Mouse (Mus musculus): ENCODE measurements around the gene Glod4. TPM values are rescaled to one million over a fixed set of nuclear protein-coding genes. Genes with fewer than 3 reads are reported as not detected.
A peak's percentile ranks its signal among the peaks of the same experiment; 100 is the strongest.

Gene Glod4
- polyA plus RNA-seq (2014; fragmentation: Nextera tagmentation; extraction: Ambion mirVana), result 122 and 125 TPM in 2 replicates

GRCm38 (mm10) chr11:76242901-76243810 is at the start of gene Glod4, which contains the start of gene Mrm3:
Gene Glod4, minus strand, starts transcription at chr11:76243725.
Gene Mrm3, plus strand, starts transcription at chr11:76243715.
- WGBS, result under 1% methylated on average over 58 of the region's 61 CpGs
- Histone ChIP-seq H3K27me3 (ENCODE audit: control insufficient read depth, insufficient read depth, low read length) (no peaks in the 10 kb centered on the region), H3K4me3 (ENCODE audit: low read depth, low read length) (peak within 1 kb of the TSS; percentile 84), H3K4me1 (replicated peaks; ENCODE audit: control insufficient read depth, insufficient read depth, low read length) (peaks cover 3% of the 10 kb centered on the region), H3K9me3 (ENCODE audit: control insufficient read depth, low read length) (no peaks in the 10 kb centered on the region), H3K9ac (ENCODE audit: low read length) (peak within 1 kb of the TSS; percentile 81), H3K4me2 (ENCODE audit: low read depth, low read length, severe bottlenecking) (peak within 1 kb of the TSS; percentile 81), H3K27ac (ENCODE audit: low read depth, low read length) (no peak within 1 kb of the TSS), H3K36me3 (ENCODE audit: control insufficient read depth, insufficient read depth, low read length) (no peaks in the 10 kb centered on the region)
- ATAC-seq (replicated peaks; ENCODE audit: low FRiP score), result peak; percentile 89
- DNase-seq (ENCODE audit: low spot score), result peak; percentile 96

- no peaks in the 10 kb centered on the region for H3K9me3 ChIP-seq (ENCODE audit: control insufficient read depth, low read length)
Observed at GRCm38 (mm10) chr11:76292831-76293230, 49.3 kb upstream of the Glod4 start.

GRCm38 (mm10) chr11:76292398-76292797 is 48.9 kb upstream of the Glod4 start:
- no peak for ATAC-seq (replicated peaks; ENCODE audit: low FRiP score)
- Histone ChIP-seq H3K4me2 (ENCODE audit: low read depth, low read length, severe bottlenecking) (no peak overlapping the region), H3K27me3 (ENCODE audit: control insufficient read depth, insufficient read depth, low read length) (no peaks in the 10 kb centered on the region), H3K9ac (ENCODE audit: low read length) (no peak overlapping the region), H3K36me3 (ENCODE audit: control insufficient read depth, insufficient read depth, low read length) (no peaks in the 10 kb centered on the region), H3K9me3 (ENCODE audit: control insufficient read depth, low read length) (no peaks in the 10 kb centered on the region), H3K4me1 (replicated peaks; ENCODE audit: control insufficient read depth, insufficient read depth, low read length) (peaks cover 37% of the 10 kb centered on the region), H3K4me3 (ENCODE audit: low read depth, low read length) (no peak overlapping the region), H3K27ac (ENCODE audit: low read depth, low read length) (peak overlapping the region; percentile 68)
- 82% methylated on average over 15 of the region's 15 CpGs for WGBS
- no peak for DNase-seq (ENCODE audit: low spot score)

More at GRCm38 (mm10) chr11:76292831-76293230, 49.3 kb upstream of the Glod4 start:
- Histone ChIP-seq H3K27ac (ENCODE audit: low read depth, low read length) (peak overlapping the region; percentile 68), H3K9ac (ENCODE audit: low read length) (peak overlapping the region; percentile 29; the same call in 1 of the 2 replicates), H3K27me3 (ENCODE audit: control insufficient read depth, insufficient read depth, low read length) (no peaks in the 10 kb centered on the region), H3K4me3 (ENCODE audit: low read depth, low read length) (no peak overlapping the region), H3K36me3 (ENCODE audit: control insufficient read depth, insufficient read depth, low read length) (no peaks in the 10 kb centered on the region), H3K4me2 (ENCODE audit: low read depth, low read length, severe bottlenecking) (no peak overlapping the region), H3K4me1 (replicated peaks; ENCODE audit: control insufficient read depth, insufficient read depth, low read length) (peaks cover 33% of the 10 kb centered on the region)
- no peak for DNase-seq (ENCODE audit: low spot score)
- ATAC-seq (replicated peaks; ENCODE audit: low FRiP score), result no peak
- WGBS, result 56% methylated on average over 6 of the region's 6 CpGs

GRCm38 (mm10) chr11:76291960-76292359 is 48.4 kb upstream of the Glod4 start:
- DNase-seq (ENCODE audit: low spot score) (no peak), ATAC-seq (replicated peaks; ENCODE audit: low FRiP score) (no peak)
- WGBS, result 81% methylated on average over 4 of the region's 4 CpGs
- no peak overlapping the region; the same call in 1 of the 2 replicates for H3K27ac ChIP-seq (ENCODE audit: low read depth, low read length)
- no peaks in the 10 kb centered on the region for H3K27me3 ChIP-seq (ENCODE audit: control insufficient read depth, insufficient read depth, low read length)
- H3K4me2 ChIP-seq (ENCODE audit: low read depth, low read length, severe bottlenecking), result no peak overlapping the region
- H3K4me3 ChIP-seq (ENCODE audit: low read depth, low read length), result no peak overlapping the region
- no peaks in the 10 kb centered on the region for H3K36me3 ChIP-seq (ENCODE audit: control insufficient read depth, insufficient read depth, low read length)
- H3K4me1 ChIP-seq (replicated peaks; ENCODE audit: control insufficient read depth, insufficient read depth, low read length), result peaks cover 40% of the 10 kb centered on the region
- H3K9ac ChIP-seq (ENCODE audit: low read length), result no peak overlapping the region
- no peaks in the 10 kb centered on the region for H3K9me3 ChIP-seq (ENCODE audit: control insufficient read depth, low read length)

- Histone ChIP-seq H3K27ac (ENCODE audit: low read depth, low read length) (peak overlapping the region; percentile 79), H3K27me3 (ENCODE audit: control insufficient read depth, insufficient read depth, low read length) (no peaks in the 10 kb centered on the region), H3K9me3 (ENCODE audit: control insufficient read depth, low read length) (no peaks in the 10 kb centered on the region), H3K4me2 (ENCODE audit: low read depth, low read length, severe bottlenecking) (no peak overlapping the region), H3K4me3 (ENCODE audit: low read depth, low read length) (no peak overlapping the region), H3K36me3 (ENCODE audit: control insufficient read depth, insufficient read depth, low read length) (no peaks in the 10 kb centered on the region), H3K4me1 (replicated peaks; ENCODE audit: control insufficient read depth, insufficient read depth, low read length) (peaks cover 36% of the 10 kb centered on the region), H3K9ac (ENCODE audit: low read length) (peak overlapping the region; percentile 29)
- DNase-seq (ENCODE audit: low spot score), result peak; percentile 64
- ATAC-seq (replicated peaks; ENCODE audit: low FRiP score), result 0 out of 2 replicates have a peak, but pooled peaks have one; percentile 32
- 25% methylated on average over 11 of the region's 11 CpGs for WGBS
Observed at GRCm38 (mm10) chr11:76290367-76290766, 46.8 kb upstream of the Glod4 start.

GRCm38 (mm10) chr11:76288645-76289044 is 45.1 kb upstream of the Glod4 start:
- Histone ChIP-seq H3K4me2 (ENCODE audit: low read depth, low read length, severe bottlenecking) (no peak overlapping the region), H3K36me3 (ENCODE audit: control insufficient read depth, insufficient read depth, low read length) (no peaks in the 10 kb centered on the region), H3K4me1 (replicated peaks; ENCODE audit: control insufficient read depth, insufficient read depth, low read length) (peaks cover 25% of the 10 kb centered on the region), H3K9me3 (ENCODE audit: control insufficient read depth, low read length) (peaks cover 1% of the 10 kb centered on the region; the same call in 1 of the 2 replicates), H3K27me3 (ENCODE audit: control insufficient read depth, insufficient read depth, low read length) (no peaks in the 10 kb centered on the region), H3K9ac (ENCODE audit: low read length) (no peak overlapping the region), H3K4me3 (ENCODE audit: low read depth, low read length) (no peak overlapping the region), H3K27ac (ENCODE audit: low read depth, low read length) (no peak overlapping the region)
- DNase-seq (ENCODE audit: low spot score) (no peak), ATAC-seq (replicated peaks; ENCODE audit: low FRiP score) (no peak)
- WGBS, result 81% methylated on average over 6 of the region's 6 CpGs

- DNase-seq (ENCODE audit: low spot score) (no peak), ATAC-seq (replicated peaks; ENCODE audit: low FRiP score) (no peak)
- Histone ChIP-seq H3K4me2 (ENCODE audit: low read depth, low read length, severe bottlenecking) (no peak overlapping the region), H3K9me3 (ENCODE audit: control insufficient read depth, low read length) (peaks cover 4% of the 10 kb centered on the region; the same call in 1 of the 2 replicates), H3K36me3 (ENCODE audit: control insufficient read depth, insufficient read depth, low read length) (no peaks in the 10 kb centered on the region), H3K4me3 (ENCODE audit: low read depth, low read length) (no peak overlapping the region), H3K27ac (ENCODE audit: low read depth, low read length) (no peak overlapping the region), H3K4me1 (replicated peaks; ENCODE audit: control insufficient read depth, insufficient read depth, low read length) (peaks cover 18% of the 10 kb centered on the region; the same call in 1 of the 2 replicates), H3K27me3 (ENCODE audit: control insufficient read depth, insufficient read depth, low read length) (no peaks in the 10 kb centered on the region), H3K9ac (ENCODE audit: low read length) (no peak overlapping the region)
- WGBS, result 33% methylated on average over 10 of the region's 10 CpGs
Observed at GRCm38 (mm10) chr11:76287301-76287700, 43.8 kb upstream of the Glod4 start.

- H3K36me3 ChIP-seq (ENCODE audit: control insufficient read depth, insufficient read depth, low read length), result no peaks in the 10 kb centered on the region
- no peak overlapping the region for H3K4me2 ChIP-seq (ENCODE audit: low read depth, low read length, severe bottlenecking)
- ATAC-seq (replicated peaks; ENCODE audit: low FRiP score) (no peak), DNase-seq (ENCODE audit: low spot score) (no peak)
- H3K27ac ChIP-seq (ENCODE audit: low read depth, low read length), result no peak overlapping the region
- peaks cover 18% of the 10 kb centered on the region; the same call in 1 of the 2 replicates for H3K4me1 ChIP-seq (replicated peaks; ENCODE audit: control insufficient read depth, insufficient read depth, low read length)
- no peaks in the 10 kb centered on the region for H3K27me3 ChIP-seq (ENCODE audit: control insufficient read depth, insufficient read depth, low read length)
- 55% methylated on average over 10 of the region's 10 CpGs for WGBS
- no peak overlapping the region for H3K9ac ChIP-seq (ENCODE audit: low read length)
- H3K9me3 ChIP-seq (ENCODE audit: control insufficient read depth, low read length), result peaks cover 4% of the 10 kb centered on the region; the same call in 1 of the 2 replicates
- no peak overlapping the region for H3K4me3 ChIP-seq (ENCODE audit: low read depth, low read length)
Observed at GRCm38 (mm10) chr11:76286534-76287126, 43.1 kb upstream of the Glod4 start.

Measured in forebrain, embryonic 11.5 days (tissue).